Mouse (Mus musculus) liver, embryonic 14.5 days (tissue): ENCODE measurements around the gene Fignl1.

ENCODE experiments used
- CTCF ChIP-seq: IDR thresholded peaks from 2 replicates; pipeline ENCODE4 v1.5.1; 2016; ENCODE audit warnings: antibody characterized with exemption, low read depth, control low read depth
- EP300 ChIP-seq: IDR thresholded peaks from 2 replicates; pipeline ENCODE4 v1.6.1; 2016; ENCODE audit warnings: antibody characterized with exemption, low read depth

DNA sequence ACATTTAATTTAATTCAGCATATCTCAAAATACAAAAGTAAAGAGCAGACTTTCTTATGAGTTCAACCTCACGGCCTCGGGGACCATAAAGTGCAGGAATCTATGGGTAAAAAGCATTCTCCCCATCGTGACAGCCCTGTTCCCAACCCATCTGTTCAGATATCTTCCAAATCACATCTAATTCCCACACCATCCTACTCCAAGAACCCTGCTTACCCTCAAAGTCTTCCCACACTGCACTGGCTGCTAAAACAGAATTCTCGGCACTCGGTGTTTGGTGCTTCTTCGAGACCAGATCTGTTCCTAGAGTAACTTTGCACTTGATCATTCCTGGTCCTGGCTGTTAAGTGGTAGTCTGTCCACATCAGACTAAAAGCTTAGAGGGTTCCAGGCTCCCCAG is 30.4 kb downstream of the Fignl1 start:
- TF ChIP-seq EP300 (no peak), CTCF (no peak)
